Comparison of ENCODE assay signal across 11 mouse cellular contexts in the genomic region with DNA sequence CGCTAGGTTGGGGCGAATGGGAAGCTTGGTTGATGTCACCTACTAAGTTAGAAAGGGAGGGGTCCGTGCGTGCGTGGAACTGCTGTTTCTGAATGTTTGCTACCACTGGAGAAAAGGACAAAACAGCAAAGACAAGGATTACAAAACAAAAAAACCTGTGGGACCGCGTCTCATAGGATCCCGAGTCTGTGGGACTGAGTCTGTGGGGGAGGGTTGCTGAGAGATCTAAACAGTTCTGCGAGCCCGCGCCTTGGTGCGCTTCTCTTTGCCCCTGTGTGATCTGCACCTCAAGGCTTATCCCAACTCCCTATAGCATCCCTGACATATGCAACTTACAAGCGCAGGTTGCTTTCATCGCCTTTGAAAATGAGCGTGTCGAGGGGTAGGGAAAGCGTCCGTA.
DNase-seq lines count a peak whose midpoint lies in the region; ATAC-seq and TF ChIP-seq lines count a peak whose summit lies in the region.
"Had no signal": no experiment of that assay in that cellular context is flagged by ENCODE, and none has a peak within 500 bp of the region (broad histone marks: within the 10 kb centered on the region; RNA-seq: fewer than 3 reads in every experiment).

No protein-coding gene starts in this region.

- H3K36me3 ChIP-seq in hindbrain, embryonic 14.5 days (replicated peaks; ENCODE audit: control insufficient read depth, insufficient read depth), result no peaks in the 10 kb centered on the region
- no peaks in the 10 kb centered on the region for H3K36me3 ChIP-seq in hindbrain, postnatal 0 days (ENCODE audit: insufficient read depth, low read length)
- H3K36me3 ChIP-seq in neural tube, embryonic 13.5 days, result no peaks in the 10 kb centered on the region
- H3K36me3 ChIP-seq in midbrain, embryonic 12.5 days, result no peaks in the 10 kb centered on the region

- DNase-seq in hindbrain, embryonic 14.5 days (ENCODE audit: low spot score), result no peak
- no peak for DNase-seq in hindbrain, postnatal 0 days (ENCODE audit: low spot score)
- no peak for DNase-seq in neural tube, embryonic 10.5 days (ENCODE audit: extremely low spot score, low spot score)
- DNase-seq in adrenal gland, postnatal 10 days, result no peak
- DNase-seq in retina, embryonic 14.5 days (ENCODE audit: low spot score), result no peak
- DNase-seq: cerebellum, adult 9-10 months; forebrain, postnatal 0 days; lung, postnatal 4 days; right cerebral cortex, adult 18-20 months had no signal

- H3K27me3 ChIP-seq in hindbrain, embryonic 14.5 days (ENCODE audit: control insufficient read depth, insufficient read depth, low read length), result no peaks in the 10 kb centered on the region
- no peaks in the 10 kb centered on the region for H3K27me3 ChIP-seq in hindbrain, postnatal 0 days (ENCODE audit: insufficient read depth, low read length)
- no peaks in the 10 kb centered on the region for H3K27me3 ChIP-seq in neural tube, embryonic 13.5 days
- no peaks in the 10 kb centered on the region for H3K27me3 ChIP-seq in midbrain, embryonic 12.5 days

- H3K4me1 ChIP-seq in hindbrain, embryonic 14.5 days (replicated peaks; ENCODE audit: control insufficient read depth, insufficient read depth, low read length), result no peaks in the 10 kb centered on the region
- H3K4me1 ChIP-seq in hindbrain, postnatal 0 days (ENCODE audit: insufficient read depth, low read length), result no peaks in the 10 kb centered on the region
- peaks cover 7% of the 10 kb centered on the region for H3K4me1 ChIP-seq in neural tube, embryonic 13.5 days (replicated peaks)
- 0 out of 2 replicates have a peak, but pooled peaks cover 2% of the 10 kb centered on the region for H3K4me1 ChIP-seq in midbrain, embryonic 12.5 days

- H3K9me3 ChIP-seq in hindbrain, embryonic 14.5 days (ENCODE audit: control insufficient read depth, low read length), result no peaks in the 10 kb centered on the region
- no peaks in the 10 kb centered on the region for H3K9me3 ChIP-seq in hindbrain, postnatal 0 days (ENCODE audit: low read length)
- no peaks in the 10 kb centered on the region for H3K9me3 ChIP-seq in neural tube, embryonic 13.5 days
- no peaks in the 10 kb centered on the region for H3K9me3 ChIP-seq in midbrain, embryonic 12.5 days

- no peak overlapping the region for H3K27ac ChIP-seq in hindbrain, embryonic 14.5 days
- H3K27ac ChIP-seq in hindbrain, postnatal 0 days, result no peak overlapping the region
- H3K27ac ChIP-seq in neural tube, embryonic 13.5 days (replicated peaks), result 0 out of 2 replicates have a peak overlapping the region, but pooled peaks have one; percentile 33
- no peak overlapping the region for H3K27ac ChIP-seq in midbrain, embryonic 12.5 days (replicated peaks)

- no peak overlapping the region for H3K9ac ChIP-seq in hindbrain, embryonic 14.5 days
- no peak overlapping the region for H3K9ac ChIP-seq in hindbrain, postnatal 0 days (replicated peaks; ENCODE audit: low read length)
- no peak overlapping the region for H3K9ac ChIP-seq in neural tube, embryonic 13.5 days
- H3K9ac ChIP-seq in midbrain, embryonic 12.5 days (replicated peaks), result no peak overlapping the region
- H3K9ac ChIP-seq: forebrain, postnatal 0 days had no signal

- no peak for ATAC-seq in hindbrain, embryonic 14.5 days (ENCODE audit: low FRiP score)
- ATAC-seq in hindbrain, postnatal 0 days, result no peak
- no peak for ATAC-seq in neural tube, embryonic 13.5 days (ENCODE audit: low read depth)
- ATAC-seq in midbrain, embryonic 12.5 days (ENCODE audit: low FRiP score, low read depth), result no peak
- ATAC-seq: forebrain, postnatal 0 days had no signal

- TF ChIP-seq CTCF in hindbrain, postnatal 0 days (IDR thresholded peaks at IDR 0.05; ENCODE audit: low read depth), result no peak

- peak overlapping the region; percentile 21; the same call in 1 of the 2 replicates for H3K4me2 ChIP-seq in hindbrain, embryonic 14.5 days (replicated peaks)
- no peak overlapping the region for H3K4me2 ChIP-seq in hindbrain, postnatal 0 days (ENCODE audit: low read depth, low read length)
- H3K4me2 ChIP-seq in neural tube, embryonic 13.5 days, result peak overlapping the region; percentile 32; the same call in 1 of the 2 replicates
- 0 out of 2 replicates have a peak overlapping the region, but pooled peaks have one; percentile 6 for H3K4me2 ChIP-seq in midbrain, embryonic 12.5 days (replicated peaks)

- 59% methylated on average over 18 of the region's 18 CpGs for WGBS in hindbrain, embryonic 14.5 days
- WGBS in hindbrain, postnatal 0 days, result 52% methylated on average over 18 of the region's 18 CpGs
- WGBS in neural tube, embryonic 13.5 days, result 48% methylated on average over 18 of the region's 18 CpGs
- WGBS in midbrain, embryonic 12.5 days, result 49% methylated on average over 18 of the region's 18 CpGs

- H3K4me3 ChIP-seq in hindbrain, embryonic 14.5 days (replicated peaks; ENCODE audit: low read length), result no peak overlapping the region
- no peak overlapping the region for H3K4me3 ChIP-seq in hindbrain, postnatal 0 days (ENCODE audit: low read length)
- no peak overlapping the region for H3K4me3 ChIP-seq in neural tube, embryonic 13.5 days
- no peak overlapping the region for H3K4me3 ChIP-seq in midbrain, embryonic 12.5 days
